Mouse (Mus musculus) embryonic facial prominence, embryonic 13.5 days (tissue): Measurements from ENCODE around the gene 4921504E06Rik. TPM values are rescaled to one million over a fixed set of nuclear protein-coding genes. Genes with fewer than 3 reads are reported as not detected.

Experiments used
- ATAC-seq: fragments of 200-750 bp; cut with Nextera tagmentation; 2 replicates; pipeline ENCODE4 v1.8.0; 2017; ENCODE audit warnings: low read depth; ENCODE audit not compliant: insufficient number of reproducible peaks, insufficient read depth, low FRiP score, low TSS enrichment
- H3K27ac ChIP-seq: fragments of 300-500 bp; sonication (generic); 2 replicates; pipeline ENCODE4 v1.5.1; 2015; ENCODE audit warnings: moderate library complexity, mild to moderate bottlenecking, inconsistent platforms
- H3K27me3 ChIP-seq: fragments of 300-500 bp; sonication (generic); 2 replicates; pipeline ENCODE4 v1.6.1; 2015; ENCODE audit warnings: mild to moderate bottlenecking, inconsistent platforms
- H3K36me3 ChIP-seq: fragments of 300-500 bp; sonication (generic); 2 replicates; pipeline ENCODE4 v1.6.1; 2015; ENCODE audit warnings: mild to moderate bottlenecking, inconsistent platforms
- H3K4me1 ChIP-seq: fragments of 300-500 bp; sonication (generic); 2 replicates; pipeline ENCODE4 v1.6.1; 2015; ENCODE audit warnings: inconsistent platforms
- H3K4me2 ChIP-seq: fragments of 300-500 bp; sonication (generic); 2 replicates; pipeline ENCODE4 v1.6.1; 2015; ENCODE audit warnings: moderate library complexity, mild to moderate bottlenecking, inconsistent platforms
- H3K4me3 ChIP-seq: fragments of 300-500 bp; sonication (generic); 2 replicates; pipeline ENCODE4 v1.5.1; 2015; ENCODE audit warnings: mild to moderate bottlenecking, inconsistent platforms
- H3K9ac ChIP-seq: fragments of 300-500 bp; sonication (generic); 2 replicates; pipeline ENCODE4 v1.6.1; 2015; ENCODE audit warnings: mild to moderate bottlenecking, inconsistent platforms
- H3K9me3 ChIP-seq: fragments of 300-500 bp; sonication (generic); 2 replicates; pipeline ENCODE4 v1.6.1; 2016; ENCODE audit warnings: inconsistent platforms
- WGBS: fragments of 180-500 bp; shearing (Covaris S2); methylation state at CpG from one replicate; pipeline ENCODE4 v1.1.7; 2015; ENCODE audit warnings: mixed read lengths; 5-methylcytosine and 5-hydroxymethylcytosine counted together
- polyA plus RNA-seq: library from polyadenylated mRNA; unstranded; fragments of >200 nt; fragmentation: Nextera tagmentation; extraction: Ambion mirVana; gene quantifications from 2 replicates; pipeline ENCODE4 v1.2.1, GENCODE M21; 2015

4921504E06Rik gene
- not detected in 2 replicates for polyA plus RNA-seq

DNA sequence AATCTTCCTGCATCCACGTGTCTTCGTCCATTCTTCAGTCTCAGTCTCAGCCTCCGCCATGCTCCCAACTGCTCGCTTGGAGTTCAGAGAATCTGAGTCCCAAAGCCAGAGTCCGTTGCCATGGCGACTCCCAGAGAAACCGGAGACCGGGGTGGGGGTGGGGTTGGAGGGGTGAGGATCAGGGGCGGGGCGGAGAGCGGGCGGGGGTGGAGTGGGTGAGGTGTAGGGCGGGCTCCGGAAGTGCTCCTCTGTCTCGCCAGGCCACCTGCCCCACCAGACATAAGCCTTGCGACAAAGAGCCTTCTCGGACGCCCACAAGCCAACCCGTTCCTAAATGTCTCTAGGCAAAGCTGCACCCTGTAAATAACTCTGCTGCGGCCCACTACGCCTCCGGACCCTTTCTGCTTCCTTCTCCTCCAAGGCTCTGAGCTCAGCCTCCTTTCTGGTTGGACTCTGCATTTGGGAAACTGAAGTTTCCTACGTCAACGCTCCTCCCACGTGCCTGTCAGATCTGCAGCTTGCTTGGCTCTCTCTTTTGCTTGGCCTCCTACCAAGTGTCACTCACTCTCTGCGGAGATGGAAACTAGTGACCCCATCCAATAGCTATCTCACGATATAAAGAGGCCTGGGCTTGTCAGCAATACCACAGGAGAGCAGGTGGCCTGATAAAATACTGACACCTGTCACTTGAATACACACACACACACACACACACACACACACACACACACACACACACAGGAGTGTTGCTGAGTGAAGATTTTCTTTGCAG is at the start of gene 4921504E06Rik:
4921504E06Rik (minus strand) TSS at position 94 of the 772 bp plus-strand sequence.
- peak; percentile 77 for ATAC-seq
- Histone ChIP-seq H3K27ac (0 out of 2 replicates have a peak within 1 kb of the TSS, but pooled peaks have one; percentile 16), H3K36me3 (no peaks in the 10 kb centered on the region), H3K4me1 (peaks cover 18% of the 10 kb centered on the region), H3K9me3 (no peaks in the 10 kb centered on the region), H3K9ac (0 out of 2 replicates have a peak within 1 kb of the TSS, but pooled peaks have one; percentile 54), H3K4me2 (peak within 1 kb of the TSS; percentile 71), H3K27me3 (no peaks in the 10 kb centered on the region), H3K4me3 (peak within 1 kb of the TSS; percentile 46)
- 1% methylated on average over 26 of the region's 27 CpGs for WGBS

GRCm38 (mm10) chr2:19601386-19601925 is 47.7 kb upstream of the 4921504E06Rik start:
- no peaks in the 10 kb centered on the region for H3K27me3 ChIP-seq
- no peak overlapping the region for H3K4me3 ChIP-seq
- no peaks in the 10 kb centered on the region for H3K36me3 ChIP-seq
- H3K4me1 ChIP-seq, result no peaks in the 10 kb centered on the region
- no peak for ATAC-seq
- 72% methylated on average over 3 of the region's 3 CpGs for WGBS
- no peak overlapping the region for H3K4me2 ChIP-seq
- H3K9ac ChIP-seq, result no peak overlapping the region
- no peaks in the 10 kb centered on the region for H3K9me3 ChIP-seq
- no peak overlapping the region for H3K27ac ChIP-seq

- no peak overlapping the region for H3K4me3 ChIP-seq
- no peak overlapping the region for H3K27ac ChIP-seq
- H3K4me2 ChIP-seq, result no peak overlapping the region
- no peaks in the 10 kb centered on the region for H3K9me3 ChIP-seq
- no peaks in the 10 kb centered on the region for H3K27me3 ChIP-seq
- H3K36me3 ChIP-seq, result no peaks in the 10 kb centered on the region
- WGBS, result 51% methylated on average over 5 of the region's 5 CpGs
- no peak overlapping the region for H3K9ac ChIP-seq
- no peak for ATAC-seq
- H3K4me1 ChIP-seq, result no peaks in the 10 kb centered on the region
These were observed 47.1 kb upstream of the 4921504E06Rik start for GRCm38 (mm10) chr2:19600860-19601259.

DNA sequence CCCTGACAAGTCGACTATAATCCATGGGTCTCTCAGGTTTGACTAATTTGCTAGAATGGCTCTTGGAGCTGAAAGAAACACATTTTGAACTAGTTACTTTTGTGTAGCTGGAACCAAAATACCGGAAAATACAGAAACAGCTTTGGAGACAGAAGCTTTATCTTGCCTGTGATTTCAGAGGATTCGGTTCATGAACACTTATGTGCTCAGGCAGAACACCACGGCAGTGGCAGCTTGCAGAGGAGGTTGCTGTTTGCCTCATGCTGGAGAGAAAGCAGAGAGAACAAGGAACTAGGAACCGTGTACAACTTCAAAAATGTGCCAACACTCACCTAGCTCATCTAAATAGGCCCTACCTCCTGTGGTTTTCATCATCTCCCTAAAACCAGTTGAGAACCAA is 46.1 kb upstream of the 4921504E06Rik start:
- Histone ChIP-seq H3K27me3 (no peaks in the 10 kb centered on the region), H3K4me3 (no peak overlapping the region), H3K9me3 (no peaks in the 10 kb centered on the region), H3K4me1 (no peaks in the 10 kb centered on the region), H3K36me3 (no peaks in the 10 kb centered on the region), H3K4me2 (no peak overlapping the region), H3K27ac (no peak overlapping the region), H3K9ac (no peak overlapping the region)
- ATAC-seq, result no peak
- 76% methylated on average over 5 of the region's 5 CpGs for WGBS

GRCm38 (mm10) chr2:19596988-19597387 is 43.3 kb upstream of the 4921504E06Rik start:
- H3K27ac ChIP-seq, result no peak overlapping the region
- no peak for ATAC-seq
- no peaks in the 10 kb centered on the region for H3K36me3 ChIP-seq
- no peak overlapping the region for H3K4me2 ChIP-seq
- no peaks in the 10 kb centered on the region for H3K9me3 ChIP-seq
- no peak overlapping the region for H3K9ac ChIP-seq
- no peaks in the 10 kb centered on the region for H3K27me3 ChIP-seq
- H3K4me1 ChIP-seq, result no peaks in the 10 kb centered on the region
- no peak overlapping the region for H3K4me3 ChIP-seq

- WGBS, result 78% methylated on average over 2 of the region's 2 CpGs
- ATAC-seq, result no peak
- Histone ChIP-seq H3K4me1 (no peaks in the 10 kb centered on the region), H3K27me3 (no peaks in the 10 kb centered on the region), H3K9me3 (no peaks in the 10 kb centered on the region), H3K9ac (no peak overlapping the region), H3K4me3 (no peak overlapping the region), H3K36me3 (no peaks in the 10 kb centered on the region), H3K4me2 (no peak overlapping the region), H3K27ac (no peak overlapping the region)
These were observed 42.7 kb upstream of the 4921504E06Rik start for GRCm38 (mm10) chr2:19596426-19596825.

- H3K27me3 ChIP-seq, result no peaks in the 10 kb centered on the region
- no peak for ATAC-seq
- no peak overlapping the region for H3K4me3 ChIP-seq
- no peaks in the 10 kb centered on the region for H3K4me1 ChIP-seq
- WGBS, result 85% methylated on average over 7 of the region's 7 CpGs
- no peaks in the 10 kb centered on the region for H3K36me3 ChIP-seq
- H3K9me3 ChIP-seq, result no peaks in the 10 kb centered on the region
- H3K9ac ChIP-seq, result no peak overlapping the region
- no peak overlapping the region for H3K27ac ChIP-seq
- H3K4me2 ChIP-seq, result no peak overlapping the region
These were observed 41.1 kb upstream of the 4921504E06Rik start for GRCm38 (mm10) chr2:19594856-19595255.

DNA sequence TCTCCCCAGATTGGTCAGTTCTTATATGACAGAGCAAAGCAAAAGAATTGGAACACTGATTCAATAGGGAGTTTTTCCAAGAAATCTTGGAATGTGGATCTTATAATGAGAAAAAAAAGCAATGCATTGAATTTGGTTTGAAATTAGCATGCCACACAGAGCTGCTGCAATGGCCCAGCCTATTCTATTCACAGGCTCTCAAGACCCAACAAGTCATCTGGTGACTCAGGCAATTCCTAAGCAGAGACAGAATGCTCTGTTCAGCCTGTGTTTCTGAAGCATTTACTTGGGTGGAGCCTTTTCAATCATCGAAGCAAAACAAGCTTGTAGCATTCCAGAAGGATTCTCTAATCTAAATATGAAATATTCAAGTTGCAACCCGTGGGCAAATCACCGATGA is 26.1 kb upstream of the 4921504E06Rik start:
- Histone ChIP-seq H3K9me3 (no peaks in the 10 kb centered on the region), H3K27me3 (no peaks in the 10 kb centered on the region), H3K27ac (no peak overlapping the region), H3K4me3 (no peak overlapping the region), H3K9ac (no peak overlapping the region), H3K4me2 (no peak overlapping the region), H3K4me1 (no peaks in the 10 kb centered on the region), H3K36me3 (no peaks in the 10 kb centered on the region)
- ATAC-seq, result no peak
- 70% methylated on average over 3 of the region's 3 CpGs for WGBS

DNA sequence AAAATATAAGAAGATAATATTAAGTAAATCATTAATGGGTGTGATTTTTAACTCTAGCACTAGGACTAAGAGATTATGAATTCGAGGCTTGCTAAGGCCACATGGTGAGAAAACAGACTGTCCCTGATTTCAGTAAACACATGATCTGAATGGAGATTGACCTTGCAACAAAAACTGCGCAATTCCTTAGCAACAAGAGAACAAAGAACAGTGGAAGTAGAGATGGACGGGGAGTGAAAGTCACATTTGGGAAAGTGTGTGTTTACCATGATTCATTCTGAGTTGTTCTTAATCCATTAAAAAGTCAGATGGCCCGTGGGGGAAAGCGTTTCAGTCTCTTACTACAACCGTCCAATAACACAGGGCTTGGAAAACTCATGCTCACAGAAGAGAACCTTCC is 25.5 kb upstream of the 4921504E06Rik start:
- no peaks in the 10 kb centered on the region for H3K9me3 ChIP-seq
- H3K36me3 ChIP-seq, result no peaks in the 10 kb centered on the region
- H3K9ac ChIP-seq, result no peak overlapping the region
- H3K27ac ChIP-seq, result no peak overlapping the region
- ATAC-seq, result no peak
- no peaks in the 10 kb centered on the region for H3K27me3 ChIP-seq
- no peak overlapping the region for H3K4me2 ChIP-seq
- no peaks in the 10 kb centered on the region for H3K4me1 ChIP-seq
- H3K4me3 ChIP-seq, result no peak overlapping the region
- 71% methylated on average over 6 of the region's 6 CpGs for WGBS

- WGBS, result 67% methylated on average over 5 of the region's 5 CpGs
- no peak for ATAC-seq
These were observed 8.6 kb upstream of the 4921504E06Rik start for GRCm38 (mm10) chr2:19562114-19562829.

DNA sequence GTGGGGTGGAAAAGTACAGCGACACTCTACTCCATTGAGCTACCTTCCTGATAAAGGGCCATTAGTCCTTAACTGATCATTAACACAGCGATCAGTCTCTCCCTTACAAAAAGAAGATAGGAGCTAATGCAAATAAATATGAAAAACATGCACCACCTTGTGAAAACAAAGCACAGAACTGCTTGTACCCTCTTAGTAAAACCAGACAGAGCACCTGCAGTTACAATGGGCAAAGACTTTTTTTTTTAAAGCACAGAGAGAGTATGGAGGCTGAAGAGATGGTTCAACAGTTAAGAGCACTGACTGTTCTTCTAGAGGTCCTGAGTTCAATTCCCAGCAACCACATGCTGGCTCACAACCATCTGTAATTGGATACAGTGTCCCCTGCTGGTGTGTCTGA is 6.9 kb upstream of the 4921504E06Rik start:
- H3K9me3 ChIP-seq, result no peaks in the 10 kb centered on the region
- H3K4me2 ChIP-seq, result no peak overlapping the region
- H3K27me3 ChIP-seq, result no peaks in the 10 kb centered on the region
- no peak overlapping the region for H3K9ac ChIP-seq
- 64% methylated on average over 2 of the region's 2 CpGs for WGBS
- ATAC-seq, result no peak
- no peak overlapping the region for H3K27ac ChIP-seq
- no peaks in the 10 kb centered on the region for H3K4me1 ChIP-seq
- no peak overlapping the region for H3K4me3 ChIP-seq
- H3K36me3 ChIP-seq, result no peaks in the 10 kb centered on the region

More at GRCm38 (mm10) chr2:19562114-19562829, 8.6 kb upstream of the 4921504E06Rik start:
- Histone ChIP-seq H3K4me3 (no peak overlapping the region), H3K9me3 (no peaks in the 10 kb centered on the region), H3K27me3 (no peaks in the 10 kb centered on the region), H3K4me1 (no peaks in the 10 kb centered on the region), H3K9ac (no peak overlapping the region), H3K4me2 (no peak overlapping the region), H3K27ac (no peak overlapping the region), H3K36me3 (no peaks in the 10 kb centered on the region)

- H3K36me3 ChIP-seq, result no peaks in the 10 kb centered on the region
- no peak overlapping the region for H3K27ac ChIP-seq
- H3K27me3 ChIP-seq, result no peaks in the 10 kb centered on the region
- no peak overlapping the region for H3K4me2 ChIP-seq
- no peak for ATAC-seq
- no peaks in the 10 kb centered on the region for H3K9me3 ChIP-seq
- no peak overlapping the region for H3K9ac ChIP-seq
- H3K4me1 ChIP-seq, result no peaks in the 10 kb centered on the region
- no peak overlapping the region for H3K4me3 ChIP-seq
- WGBS, result 53% methylated on average over 4 of the region's 4 CpGs
These were observed 6.4 kb upstream of the 4921504E06Rik start for GRCm38 (mm10) chr2:19560071-19560470.
